Mouse (Mus musculus) embryo, embryonic 11 days (tissue): ENCODE results near the gene Ptges3l.
A peak's percentile ranks its signal among the peaks of the same experiment; 100 is the strongest.
"Not testable (repeated sequence)": the region's sequence is repeated elsewhere in the genome, so short reads cannot be mapped to it uniquely, and the experiment has no call there.

Experiments
- DNase-seq: peaks from one replicate; pipeline ENCODE4 v3.0.0-alpha.2; 2015

Gene Ptges3l

DNA sequence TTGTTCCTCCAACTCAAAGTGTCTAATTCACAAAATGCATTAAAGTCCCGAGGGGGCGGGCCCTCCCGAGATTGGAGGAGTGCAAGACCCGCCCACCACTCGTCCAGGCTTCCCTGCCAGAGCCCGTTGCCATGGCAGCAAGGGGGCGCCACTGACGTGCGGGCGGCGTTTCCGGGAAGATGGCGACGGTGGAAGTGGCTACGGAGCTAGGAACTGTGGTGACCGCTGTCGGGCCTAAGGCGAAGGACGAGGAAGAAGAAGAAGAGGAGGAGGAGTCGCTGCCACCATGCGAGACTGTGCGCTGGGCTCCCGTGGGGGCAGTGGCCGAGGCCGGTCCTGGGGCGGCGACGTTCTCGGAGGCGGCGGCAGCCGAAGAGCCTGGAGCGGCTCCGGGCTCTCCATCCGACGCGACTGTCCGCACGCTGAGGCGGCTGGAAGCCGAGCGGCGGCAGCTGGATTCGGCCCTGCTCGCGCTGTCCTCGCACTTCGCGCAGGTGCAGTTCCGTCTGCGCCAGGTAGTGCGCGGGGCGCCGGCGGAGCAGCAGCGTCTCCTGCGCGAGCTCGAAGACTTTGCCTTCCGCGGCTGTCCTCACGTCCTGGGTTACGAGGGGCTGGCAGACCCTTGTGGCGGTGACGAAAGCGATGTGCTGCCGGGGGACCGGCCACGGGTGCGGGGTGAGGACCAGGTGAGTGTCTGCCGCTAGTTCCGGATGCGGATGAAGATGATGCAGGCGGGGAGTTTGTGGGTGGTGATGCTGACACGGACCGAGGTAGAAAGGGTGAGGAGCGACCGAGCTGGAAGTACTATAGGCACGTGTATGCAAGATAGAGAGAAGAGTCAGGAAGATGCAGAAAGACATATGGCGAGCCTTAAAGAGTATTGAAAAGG lies at the start of gene Ptges3l, which contains the start of gene Rundc1:
Gene Ptges3l (minus strand): TSS at position 409 of the 889 bp plus-strand sequence.
Gene Rundc1 (plus strand): TSS at position 161 of the 889 bp plus-strand sequence.
- DNase-seq: peak; percentile 99

DNA sequence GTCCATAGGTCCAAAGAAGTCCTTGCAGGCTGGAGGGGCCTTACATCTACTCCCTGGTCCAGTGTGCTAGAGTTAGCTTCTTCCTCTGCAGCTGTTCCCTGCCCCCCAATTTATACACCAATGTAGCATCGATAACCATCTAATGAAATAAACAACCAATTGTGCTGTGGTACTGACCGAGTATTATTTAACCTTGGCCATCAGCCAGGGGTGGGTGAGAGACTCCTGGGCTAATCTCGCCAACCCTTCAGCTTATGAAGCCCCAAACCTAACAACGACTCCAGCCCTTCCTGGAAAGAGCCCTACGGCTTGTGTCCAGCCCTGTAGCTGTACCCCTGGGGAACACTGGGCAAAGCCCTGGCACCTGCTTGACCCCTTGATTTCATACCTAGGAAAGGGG lies 49.2 kb upstream of the Ptges3l start:
- DNase-seq: no peak

DNA sequence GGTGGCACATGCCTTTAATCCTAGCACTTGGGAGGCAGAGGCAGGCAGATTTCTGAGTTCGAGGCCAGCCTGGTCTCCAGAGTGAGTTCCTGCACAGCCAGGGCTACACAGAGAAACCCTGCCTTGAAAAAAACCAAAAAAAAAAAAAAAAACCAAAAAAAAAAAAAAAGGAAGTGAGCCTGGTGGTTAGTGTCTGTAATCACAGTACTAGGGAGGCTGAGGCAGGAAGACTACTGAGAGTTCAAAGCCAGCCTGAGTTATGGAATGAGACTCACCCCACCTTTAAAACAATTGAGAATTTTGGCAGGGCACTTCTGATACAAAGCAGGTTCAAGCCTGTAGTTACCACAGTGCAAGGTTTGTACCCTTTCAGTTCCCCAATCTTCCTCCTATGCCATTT lies 48.6 kb upstream of the Ptges3l start:
- not testable (repeated sequence) for DNase-seq

DNA sequence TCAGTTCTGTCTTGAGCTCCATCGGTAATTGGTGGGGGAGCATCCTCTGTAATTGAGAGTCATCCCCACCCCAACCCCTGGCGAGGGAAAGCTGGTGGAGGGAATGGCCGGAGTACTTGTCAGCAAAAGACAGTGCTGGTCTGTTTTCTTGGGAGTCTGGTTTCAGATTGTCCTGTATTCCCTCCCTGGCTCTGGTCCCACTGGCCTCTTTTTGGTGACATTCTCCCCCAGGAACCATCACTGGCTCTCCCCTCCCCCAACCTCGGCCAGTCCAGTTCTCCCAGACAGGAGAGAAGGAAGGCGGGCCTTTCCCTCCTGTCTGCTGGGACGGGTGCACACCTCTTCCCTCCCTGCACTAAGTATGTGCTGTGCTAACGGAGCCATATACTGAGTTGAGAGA lies 47.2 kb upstream of the Ptges3l start:
- DNase-seq: no peak

DNA sequence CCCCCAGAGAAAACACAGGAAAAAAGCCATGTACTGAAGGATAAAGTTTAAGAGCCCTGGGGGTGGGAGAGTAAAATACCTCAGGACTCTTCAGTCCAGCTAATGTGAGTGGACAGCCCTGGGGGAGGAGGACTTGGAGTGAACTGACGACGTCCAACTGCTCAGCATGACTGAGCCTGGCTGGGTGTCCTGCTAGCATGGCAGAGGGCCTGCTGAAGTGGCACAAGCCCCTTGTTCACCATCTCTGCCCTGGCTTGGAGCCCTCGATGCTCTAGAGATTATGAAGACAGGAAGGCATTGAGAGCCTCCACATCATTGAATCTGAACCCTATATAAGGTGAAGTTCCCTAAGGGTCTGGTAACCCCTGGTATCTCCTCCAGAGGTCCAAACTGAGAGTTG lies 46.8 kb upstream of the Ptges3l start:
- DNase-seq: no peak

DNA sequence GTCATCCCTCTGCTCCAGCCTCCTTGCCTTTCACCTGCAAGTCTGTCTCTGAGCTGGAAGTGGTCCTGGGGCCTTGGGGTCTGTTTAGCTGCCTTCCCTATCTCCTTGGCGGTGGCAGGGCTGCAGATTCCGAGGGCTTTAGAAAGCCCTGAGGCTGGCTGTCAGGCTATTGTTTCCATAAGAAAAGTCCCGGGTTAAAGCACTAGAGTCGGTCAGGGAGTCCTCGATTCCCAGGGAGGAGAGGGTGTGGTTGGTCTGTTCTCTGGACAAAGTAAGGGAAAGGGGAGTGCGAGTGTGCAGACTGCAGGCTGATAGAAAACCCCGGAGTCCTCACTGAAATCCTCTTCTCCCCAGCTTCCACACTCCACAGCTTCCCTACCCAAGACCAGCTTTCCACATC lies 45.1 kb upstream of the Ptges3l start:
- no peak for DNase-seq

DNA sequence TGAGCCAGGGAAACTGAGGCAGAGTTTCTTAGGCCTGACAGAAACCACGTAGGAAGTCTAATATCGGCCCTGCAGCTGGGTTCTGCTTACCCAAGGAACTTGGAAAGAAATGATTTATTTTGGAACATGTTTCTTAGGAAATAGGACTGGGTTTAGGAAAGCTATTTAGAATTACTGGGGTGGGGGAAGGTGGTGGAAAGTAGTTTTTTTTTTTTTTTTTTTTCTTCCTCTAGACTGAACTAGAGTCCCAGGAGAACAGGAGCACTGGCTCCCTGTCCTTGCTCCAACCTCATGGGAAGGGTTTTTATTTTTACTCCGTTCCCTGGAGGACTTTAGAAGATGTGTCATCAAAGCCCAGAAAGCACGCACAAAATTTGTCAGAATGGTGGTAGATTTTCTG lies 44.0 kb upstream of the Ptges3l start:
- no peak for DNase-seq

DNA sequence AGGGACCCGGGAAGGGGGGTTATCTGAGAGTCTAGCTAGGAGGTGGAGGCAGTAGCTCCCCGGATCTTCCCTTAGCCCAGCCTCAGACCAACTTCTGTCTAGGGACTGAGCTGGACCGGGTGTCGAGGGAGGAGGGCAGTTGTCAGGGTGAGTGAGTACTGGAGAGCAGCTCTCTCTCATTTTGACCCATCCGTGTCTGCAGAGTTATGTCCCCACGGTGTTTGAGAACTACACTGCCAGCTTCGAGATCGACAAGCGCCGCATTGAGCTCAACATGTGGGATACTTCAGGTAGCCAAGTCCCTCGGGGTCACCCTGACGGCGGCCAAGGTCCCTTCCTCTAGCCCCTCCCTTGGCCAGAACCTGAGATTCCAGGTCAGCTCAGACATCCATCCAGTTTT lies 43.6 kb upstream of the Ptges3l start:
- no peak for DNase-seq

DNA sequence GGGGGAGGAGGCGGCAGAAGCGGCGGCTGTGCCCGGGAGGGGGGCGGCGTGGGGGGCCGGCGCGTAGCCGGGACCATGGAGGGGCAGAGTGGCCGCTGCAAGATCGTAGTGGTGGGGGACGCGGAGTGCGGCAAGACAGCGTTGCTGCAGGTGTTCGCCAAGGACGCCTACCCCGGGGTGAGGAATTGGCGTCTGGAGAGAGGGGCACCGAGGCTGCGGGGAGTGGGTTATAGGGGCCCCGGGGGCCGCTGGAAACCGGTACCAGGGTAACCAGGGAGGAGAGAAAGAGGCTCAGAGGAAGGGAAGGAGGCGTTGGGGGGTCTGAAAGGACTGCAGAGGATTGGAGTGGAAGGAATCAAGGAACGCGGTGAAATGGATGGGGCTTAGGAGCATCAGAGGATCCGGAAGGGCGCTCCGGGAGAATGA lies 43.1 kb upstream of the Ptges3l start:
- no peak for DNase-seq

DNA sequence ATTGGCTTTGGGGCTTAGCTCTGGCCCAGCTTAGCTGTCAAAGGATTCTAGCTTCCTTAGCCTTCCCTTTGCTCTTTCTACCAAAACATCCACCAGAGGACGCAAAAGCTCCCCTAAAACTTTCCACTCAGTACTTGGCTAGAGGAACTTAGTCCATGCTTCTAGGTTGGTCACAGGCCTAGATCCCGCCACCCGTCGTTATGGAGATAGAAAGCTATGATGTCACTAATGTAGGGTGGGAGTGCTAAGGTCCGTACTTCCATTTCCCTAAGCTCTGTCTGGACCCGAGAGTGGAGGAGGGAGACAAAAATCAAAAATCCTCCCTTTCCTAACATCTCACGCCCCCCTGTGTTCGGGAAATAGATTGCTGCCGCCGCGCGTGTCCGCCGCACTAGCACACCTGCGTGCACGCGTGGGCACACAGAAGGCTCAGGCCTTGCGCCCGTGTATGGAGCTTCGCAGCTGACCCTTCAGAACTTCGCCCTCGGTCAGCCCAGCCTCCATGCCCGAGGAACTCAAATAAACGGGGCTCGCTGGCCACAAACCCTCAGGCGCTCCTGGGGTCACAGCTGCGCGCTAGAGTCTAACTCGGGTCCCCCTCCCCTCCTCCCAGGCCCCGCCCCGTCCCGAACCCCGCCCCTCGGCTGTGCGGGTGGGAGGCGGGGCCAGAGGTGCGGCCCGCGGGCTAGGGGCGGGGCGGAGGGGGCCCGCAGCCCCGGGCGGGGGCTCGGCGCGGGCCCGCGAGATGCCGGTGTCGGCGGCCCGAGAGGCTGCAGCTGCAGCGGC lies 42.5 kb upstream of the Ptges3l start:
- DNase-seq: peak; percentile 92

DNA sequence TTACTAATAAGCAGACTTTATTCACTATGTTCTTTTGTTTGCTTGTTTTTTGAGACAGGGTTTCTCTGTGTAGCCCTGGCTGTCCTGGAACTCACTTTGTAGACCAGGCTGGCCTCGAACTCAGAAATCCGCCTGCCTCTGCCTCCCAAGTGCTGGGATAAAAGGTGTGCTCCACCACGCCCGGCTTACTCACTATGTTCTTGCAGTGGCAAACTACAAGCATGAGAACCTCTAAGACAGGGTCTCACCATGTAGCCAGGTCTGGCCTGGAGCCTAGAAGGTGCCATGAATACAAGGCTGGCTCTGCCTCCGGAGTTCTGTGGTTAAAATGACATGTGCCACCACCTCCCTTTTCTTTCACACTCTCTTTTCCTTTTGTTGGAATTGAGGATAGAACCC lies 41.4 kb upstream of the Ptges3l start:
- DNase-seq: not testable (repeated sequence)

DNA sequence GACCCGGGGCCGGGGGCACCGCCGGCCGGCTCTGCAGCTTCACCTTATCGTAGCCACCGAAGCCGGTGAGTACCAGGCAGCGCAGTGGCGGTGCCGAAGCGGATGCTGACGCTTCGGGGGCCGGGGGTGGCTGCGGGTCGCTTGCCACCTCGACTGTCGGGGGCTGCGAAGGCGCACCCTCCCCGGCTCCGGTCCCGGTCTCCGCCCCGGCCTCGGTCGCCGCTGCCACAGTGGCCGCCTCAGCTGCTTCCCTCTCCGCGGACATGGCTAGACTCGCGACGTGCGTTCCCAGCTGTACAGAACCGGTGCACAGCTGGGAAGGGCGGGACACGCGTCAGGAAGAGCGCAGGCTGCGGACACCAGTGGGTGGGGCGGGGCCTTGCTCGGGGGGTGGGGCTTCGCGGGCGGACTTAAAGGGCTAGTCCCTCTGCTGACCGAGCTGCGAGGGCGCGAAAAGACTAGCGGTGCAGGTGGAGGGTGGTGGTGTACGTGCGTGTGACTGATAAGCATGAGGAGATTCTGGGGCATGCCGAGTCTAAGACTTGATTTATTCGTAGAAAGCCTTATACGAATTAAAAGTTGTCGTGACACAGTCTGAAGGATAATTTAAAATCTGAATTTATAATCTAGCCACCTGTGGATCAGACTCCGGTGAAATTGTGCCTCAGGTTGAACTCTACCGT lies 40.9 kb upstream of the Ptges3l start, which contains the start of gene Vat1:
Gene Vat1 (minus strand): TSS at position 362 of the 683 bp plus-strand sequence.
- DNase-seq: peak; percentile 82

DNA sequence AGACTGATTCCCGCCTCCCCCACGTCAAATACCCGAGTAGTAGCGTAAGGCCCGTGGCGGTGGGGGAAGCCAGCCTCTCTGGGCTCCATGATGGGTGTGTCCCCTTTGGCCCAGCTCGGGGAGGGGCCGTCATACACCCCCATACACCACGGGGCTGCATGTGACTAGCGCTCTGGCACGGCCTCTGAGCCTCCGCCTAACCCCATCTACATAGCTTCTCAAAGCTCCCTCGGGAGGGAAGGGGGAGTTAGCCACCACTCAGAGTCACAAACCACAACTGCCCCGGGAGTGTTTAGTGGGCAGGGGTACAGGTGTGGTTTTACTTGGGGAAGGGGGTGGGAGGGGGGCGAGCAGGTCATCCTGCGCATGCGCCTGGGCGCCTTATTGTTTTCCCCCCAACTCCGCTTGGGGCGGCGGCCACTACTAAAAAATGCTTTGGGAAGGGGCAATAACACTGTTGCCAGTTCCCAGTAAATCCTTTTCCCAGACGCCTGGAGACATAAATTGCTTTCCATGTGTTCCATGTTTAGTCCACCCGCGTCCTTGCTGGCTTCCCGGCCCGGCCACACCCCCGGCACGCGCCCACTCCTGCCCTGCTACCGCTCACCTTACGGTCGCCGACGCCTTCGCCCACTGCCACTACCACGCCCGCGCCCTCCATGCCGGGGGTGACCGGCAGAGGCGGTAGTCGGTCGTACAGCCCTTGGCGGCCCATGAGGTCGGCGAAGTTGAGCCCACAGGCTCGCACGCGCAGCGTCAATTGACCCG lies 40.2 kb upstream of the Ptges3l start:
- DNase-seq: peak; percentile 76

DNA sequence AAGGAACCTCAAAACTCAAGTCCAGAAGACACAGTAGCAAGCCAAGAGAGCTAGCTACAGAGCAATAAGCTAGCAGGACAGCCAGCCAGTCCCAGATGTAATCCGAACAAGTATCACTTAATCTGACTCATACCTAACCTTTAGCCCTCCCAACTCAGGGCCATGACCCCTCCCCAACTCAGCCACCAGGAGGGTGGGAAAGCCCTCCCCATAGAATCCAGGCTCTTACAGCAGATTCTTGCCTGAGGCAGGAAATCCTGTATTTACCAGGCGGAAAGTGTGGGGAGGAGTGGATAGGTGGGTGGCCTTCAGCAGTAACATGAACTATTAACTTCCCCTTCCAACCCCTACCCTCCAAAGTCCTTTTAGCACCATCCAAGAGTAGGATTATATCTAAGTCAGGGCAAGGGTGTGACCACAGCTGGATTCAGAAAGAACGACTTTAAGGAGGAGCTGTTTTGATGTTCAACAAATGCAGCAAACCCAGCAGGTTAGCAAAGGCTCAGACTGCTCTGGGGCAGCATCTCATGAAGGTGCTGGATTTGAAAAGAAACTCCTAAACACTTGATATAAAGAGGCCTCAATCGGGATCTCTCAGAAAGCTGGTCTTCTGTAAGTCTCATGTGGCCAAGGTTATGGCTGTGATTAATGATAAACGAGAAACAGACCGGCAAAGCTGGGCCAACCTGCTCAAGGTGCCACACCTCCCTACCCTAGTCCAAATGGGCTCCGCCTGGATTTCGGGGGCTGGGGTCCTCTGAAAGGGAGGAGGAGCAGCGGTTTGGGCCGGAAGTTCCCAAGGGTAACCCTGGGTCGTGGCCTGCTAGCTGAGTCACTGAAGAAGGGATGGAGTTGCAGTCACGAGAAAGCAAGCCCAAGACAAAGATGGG lies 39.3 kb upstream of the Ptges3l start, which contains the start of gene Rnd2:
Gene Rnd2 (plus strand): TSS at position 789 of the 890 bp plus-strand sequence.
- DNase-seq: no peak

DNA sequence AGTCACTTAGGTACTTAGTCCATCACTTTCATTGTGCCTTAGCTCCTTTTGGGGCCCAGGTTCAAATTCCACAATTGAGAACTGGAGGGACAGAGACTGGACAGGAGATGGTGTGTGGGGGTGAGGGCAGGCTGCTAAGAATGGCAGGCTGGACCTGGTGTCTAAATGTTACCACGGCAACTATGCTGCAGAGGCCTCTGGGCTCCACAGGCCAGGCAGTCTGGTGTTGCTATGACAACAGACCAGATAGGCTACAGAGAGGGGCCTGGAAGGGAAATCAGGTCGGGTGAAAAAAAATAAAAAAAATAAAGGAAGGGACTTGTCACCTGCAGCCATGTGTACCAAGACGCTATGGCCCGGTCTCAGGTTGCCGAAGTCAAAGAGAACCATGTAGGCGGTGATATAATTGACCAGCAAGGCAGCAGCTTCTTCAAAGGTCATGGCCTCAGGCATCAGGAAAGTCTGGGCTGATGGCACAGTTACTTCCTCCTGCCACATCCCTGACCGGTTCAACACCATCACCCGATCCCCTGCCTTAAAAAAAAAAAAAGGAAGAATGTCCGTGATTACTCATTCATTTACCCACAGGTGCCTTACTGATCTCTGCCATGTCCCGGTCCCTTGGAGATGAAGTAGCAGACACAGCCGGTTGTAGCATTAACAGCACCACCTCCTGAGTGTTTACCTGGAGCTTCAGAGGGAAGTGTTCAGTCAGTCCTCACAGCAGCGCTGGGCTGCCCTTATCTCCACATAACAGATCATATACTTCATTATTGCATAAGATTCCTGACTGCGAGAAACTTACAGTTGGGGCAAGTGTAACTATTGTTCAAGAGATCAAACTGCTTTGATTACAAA lies 37.7 kb upstream of the Ptges3l start:
- peak; percentile 79 for DNase-seq

DNA sequence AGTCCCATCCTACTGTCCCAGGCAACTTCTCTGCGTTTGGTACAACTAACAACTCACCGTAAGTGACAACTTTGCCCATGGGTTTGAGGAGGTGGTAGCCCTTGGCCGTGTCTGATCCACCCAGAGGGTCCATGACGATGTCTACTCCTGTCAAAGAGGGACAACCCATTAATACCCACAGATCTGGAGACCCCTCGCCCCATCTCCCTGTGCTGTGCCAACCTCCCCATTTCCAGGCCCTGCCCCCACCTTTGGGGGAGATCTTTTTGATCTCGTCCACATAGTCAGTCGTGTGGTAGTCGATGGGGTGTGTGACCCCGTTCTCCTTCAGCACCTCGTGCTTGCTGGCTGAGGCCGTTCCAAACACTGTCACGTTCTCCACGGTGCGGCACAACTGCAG lies 37.0 kb upstream of the Ptges3l start:
- no peak for DNase-seq

DNA sequence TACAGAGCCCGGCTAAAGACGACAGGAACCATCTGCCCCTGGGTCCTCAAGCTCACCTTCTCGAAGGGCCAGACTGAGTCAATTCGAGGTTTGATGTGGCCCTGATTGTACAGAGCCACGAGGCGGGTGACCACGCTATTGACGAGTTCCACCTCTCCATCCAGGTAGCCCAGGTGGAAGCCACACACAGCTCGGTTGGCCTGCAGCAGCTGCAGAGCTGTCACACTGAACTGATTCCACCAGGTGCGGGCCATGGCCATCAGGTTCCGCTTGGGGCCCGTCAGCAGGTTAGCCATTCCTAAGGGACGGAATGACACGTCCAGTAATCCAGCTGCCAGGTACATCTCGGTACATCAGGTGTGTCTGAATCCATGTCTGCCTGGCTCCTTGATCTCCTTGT lies 35.2 kb upstream of the Ptges3l start:
- no peak for DNase-seq

DNA sequence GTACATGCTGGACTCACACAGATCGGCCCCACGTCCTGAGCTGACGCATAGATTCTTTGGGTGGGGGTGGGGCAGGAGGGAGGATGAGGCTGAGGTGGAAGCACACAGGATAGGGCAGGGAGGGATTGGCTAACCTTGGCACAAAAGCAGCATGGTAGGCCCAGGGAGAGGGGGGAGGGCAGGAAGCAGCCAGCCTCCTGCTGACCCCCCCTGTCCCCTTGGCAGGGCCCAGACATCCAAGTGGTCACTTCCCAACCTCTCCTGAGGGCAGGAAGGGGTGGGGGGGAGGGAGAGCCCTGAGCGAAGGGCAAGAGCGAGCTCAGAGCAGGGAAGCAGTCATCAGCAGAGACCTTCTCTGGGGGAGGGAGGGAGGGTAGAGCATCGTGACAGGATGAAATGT lies 34.6 kb upstream of the Ptges3l start:
- no peak for DNase-seq

DNA sequence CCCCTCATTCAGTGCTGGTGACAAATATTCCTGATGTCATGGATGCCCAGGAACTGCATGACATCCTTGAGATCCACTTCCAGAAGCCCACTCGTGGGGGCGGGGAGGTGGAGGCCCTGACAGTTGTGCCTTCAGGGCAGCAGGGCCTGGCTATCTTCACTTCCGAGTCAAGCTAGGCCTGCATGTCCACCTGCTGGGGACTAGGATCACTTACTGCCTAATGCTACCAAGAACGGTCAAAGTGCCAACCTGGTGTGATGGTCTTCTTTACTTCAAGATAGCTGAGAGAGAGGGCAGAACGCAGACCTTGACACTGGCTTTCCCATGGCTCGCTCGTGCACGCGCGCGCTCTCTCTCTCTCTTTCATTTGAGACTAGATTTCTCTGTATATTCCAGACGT lies 33.1 kb upstream of the Ptges3l start:
- DNase-seq: no peak

DNA sequence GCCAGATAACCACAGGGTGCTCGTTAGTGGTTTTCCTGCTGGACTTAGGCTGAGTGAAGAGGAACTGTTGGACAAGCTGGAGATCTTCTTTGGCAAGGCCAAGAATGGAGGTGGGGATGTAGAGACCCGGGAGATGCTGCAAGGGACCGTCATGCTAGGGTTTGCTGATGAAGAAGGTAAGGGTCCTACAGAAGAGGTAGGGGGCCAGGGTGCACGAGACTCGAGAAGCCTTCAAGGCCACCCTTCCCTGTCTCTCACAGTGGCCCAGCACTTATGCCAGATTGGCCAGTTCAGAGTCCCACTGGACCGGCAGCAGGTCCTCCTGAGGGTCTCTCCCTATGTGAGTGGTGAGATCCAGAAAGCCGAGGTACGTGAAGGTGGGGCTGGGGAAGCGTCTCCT lies 32.5 kb upstream of the Ptges3l start:
- DNase-seq: no peak
